Mouse (Mus musculus) embryonic facial prominence, embryonic 10.5 days (tissue): ENCODE data around the gene 1500009C09Rik. TPM values are rescaled to one million over a fixed set of nuclear protein-coding genes. Genes with fewer than 3 reads are reported as not detected.

ENCODE experiments used
- DNase-seq: peaks from one replicate; pipeline ENCODE4 v3.0.0-alpha.2; 2017; ENCODE audit warnings: low spot score
- H3K27ac ChIP-seq: fragments of 300-500 bp; sonication (generic); replicated peaks from 2 replicates; pipeline ENCODE4 v1.5.1; 2016; ENCODE audit warnings: mild to moderate bottlenecking
- H3K27me3 ChIP-seq: fragments of 300-500 bp; sonication (generic); replicated peaks from 2 replicates; pipeline ENCODE4 v1.6.1; 2016; ENCODE audit warnings: low read depth, mild to moderate bottlenecking; ENCODE audit not compliant: poor library complexity, severe bottlenecking
- H3K36me3 ChIP-seq: fragments of 300-500 bp; sonication (generic); replicated peaks from 2 replicates; pipeline ENCODE4 v1.6.1; 2016; ENCODE audit warnings: mild to moderate bottlenecking, moderate library complexity
- H3K4me1 ChIP-seq: fragments of 300-500 bp; sonication (generic); 2 replicates; pipeline ENCODE4 v1.6.1; 2016
- H3K4me3 ChIP-seq: fragments of 300-500 bp; sonication (generic); 2 replicates; pipeline ENCODE4 v1.5.1; 2016; ENCODE audit warnings: mild to moderate bottlenecking, moderate library complexity
- H3K9me3 ChIP-seq: fragments of 300-500 bp; sonication (generic); 2 replicates; pipeline ENCODE4 v1.6.1; 2016; ENCODE audit warnings: mild to moderate bottlenecking
- WGBS: fragments of 180-500 bp; shearing (Covaris S2); methylation state at CpG from one replicate; pipeline ENCODE4 v1.1.7; 2016; 5-methylcytosine and 5-hydroxymethylcytosine counted together
- polyA plus RNA-seq: library from polyadenylated mRNA; unstranded; fragments of >200 nt; fragmentation: Nextera tagmentation; extraction: Ambion mirVana; gene quantifications from 2 replicates; pipeline ENCODE4 v1.2.1, GENCODE M21; 2016

Gene 1500009C09Rik
- polyA plus RNA-seq, 1 experiment from 2014 or later: not detected

GRCm38 (mm10) chr15:82211911-82212751, 40.1 kb upstream of the 1500009C09Rik start:
- peaks cover 62% of the 10 kb centered on the region for H3K4me1 ChIP-seq
- H3K27me3 ChIP-seq: peaks cover 100% of the 10 kb centered on the region
- no peaks in the 10 kb centered on the region for H3K9me3 ChIP-seq
- H3K27ac ChIP-seq: peak overlapping the region; percentile 55; the same call in 1 of the 2 replicates
- WGBS: under 1% methylated on average over 112 of the region's 112 CpGs
- H3K4me3 ChIP-seq: peak overlapping the region; percentile 61
- peaks cover 3% of the 10 kb centered on the region; the same call in 1 of the 2 replicates for H3K36me3 ChIP-seq
- peak; percentile 67 for DNase-seq

- peak within 1 kb of the TSS; percentile 61 for H3K4me3 ChIP-seq
- no peaks in the 10 kb centered on the region for H3K9me3 ChIP-seq
- H3K27me3 ChIP-seq: peaks cover 98% of the 10 kb centered on the region
- H3K36me3 ChIP-seq: no peaks in the 10 kb centered on the region
- peak within 1 kb of the TSS; percentile 55; the same call in 1 of the 2 replicates for H3K27ac ChIP-seq
- peak; percentile 65 for DNase-seq
- WGBS: under 1% methylated on average over 34 of the region's 34 CpGs
- H3K4me1 ChIP-seq: peaks cover 59% of the 10 kb centered on the region
Measured at GRCm38 (mm10) chr15:82212752-82213063, 39.5 kb upstream of the 1500009C09Rik start, which contains the start of gene Shisa8. Gene Shisa8, minus strand, starts transcription at chr15:82212815.

GRCm38 (mm10) chr15:82213222-82213621, 39.0 kb upstream of the 1500009C09Rik start:
- Histone ChIP-seq H3K36me3 (no peaks in the 10 kb centered on the region), H3K4me1 (peaks cover 59% of the 10 kb centered on the region), H3K4me3 (peak overlapping the region; percentile 61), H3K27ac (no peak overlapping the region), H3K9me3 (no peaks in the 10 kb centered on the region), H3K27me3 (peaks cover 97% of the 10 kb centered on the region)
- no peak for DNase-seq
- 6% methylated on average over 4 of the region's 4 CpGs for WGBS

- Histone ChIP-seq H3K4me3 (no peak overlapping the region), H3K27ac (no peak overlapping the region), H3K36me3 (no peaks in the 10 kb centered on the region), H3K4me1 (peaks cover 67% of the 10 kb centered on the region), H3K27me3 (peaks cover 89% of the 10 kb centered on the region), H3K9me3 (no peaks in the 10 kb centered on the region)
- WGBS: 40% methylated on average over 11 of the region's 11 CpGs
- no peak for DNase-seq
Measured at GRCm38 (mm10) chr15:82215332-82216046, 36.7 kb upstream of the 1500009C09Rik start.

- no peak for DNase-seq
- Histone ChIP-seq H3K4me1 (peaks cover 66% of the 10 kb centered on the region), H3K27me3 (peaks cover 89% of the 10 kb centered on the region), H3K9me3 (no peaks in the 10 kb centered on the region), H3K36me3 (no peaks in the 10 kb centered on the region), H3K4me3 (no peak overlapping the region), H3K27ac (no peak overlapping the region)
- WGBS: 43% methylated on average over 20 of the region's 20 CpGs
Measured at GRCm38 (mm10) chr15:82216142-82216827, 35.9 kb upstream of the 1500009C09Rik start.

GRCm38 (mm10) chr15:82217039-82217438, 35.2 kb upstream of the 1500009C09Rik start:
- H3K9me3 ChIP-seq: no peaks in the 10 kb centered on the region
- peaks cover 59% of the 10 kb centered on the region for H3K4me1 ChIP-seq
- H3K36me3 ChIP-seq: no peaks in the 10 kb centered on the region
- no peak overlapping the region; the same call in 1 of the 2 replicates for H3K27ac ChIP-seq
- H3K4me3 ChIP-seq: no peak overlapping the region
- DNase-seq: peak; percentile 34
- peaks cover 87% of the 10 kb centered on the region for H3K27me3 ChIP-seq
- WGBS: 10% methylated on average over 7 of the region's 7 CpGs

- WGBS: 18% methylated on average over 9 of the region's 9 CpGs
- Histone ChIP-seq H3K27me3 (peaks cover 87% of the 10 kb centered on the region), H3K9me3 (no peaks in the 10 kb centered on the region), H3K27ac (no peak overlapping the region), H3K4me1 (peaks cover 50% of the 10 kb centered on the region), H3K36me3 (no peaks in the 10 kb centered on the region), H3K4me3 (no peak overlapping the region)
- peak; percentile 15 for DNase-seq
Measured at GRCm38 (mm10) chr15:82217980-82218379, 34.2 kb upstream of the 1500009C09Rik start.

GRCm38 (mm10) chr15:82218778-82219666, 33.2 kb upstream of the 1500009C09Rik start:
- H3K27me3 ChIP-seq: peaks cover 87% of the 10 kb centered on the region
- H3K36me3 ChIP-seq: no peaks in the 10 kb centered on the region
- no peak overlapping the region for H3K27ac ChIP-seq
- DNase-seq: no peak
- no peaks in the 10 kb centered on the region for H3K9me3 ChIP-seq
- WGBS: 74% methylated on average over 26 of the region's 26 CpGs
- H3K4me3 ChIP-seq: no peak overlapping the region
- peaks cover 56% of the 10 kb centered on the region for H3K4me1 ChIP-seq

- no peak overlapping the region for H3K4me3 ChIP-seq
- no peak for DNase-seq
- H3K4me1 ChIP-seq: peaks cover 65% of the 10 kb centered on the region
- no peaks in the 10 kb centered on the region for H3K9me3 ChIP-seq
- peaks cover 87% of the 10 kb centered on the region for H3K27me3 ChIP-seq
- 58% methylated on average over 12 of the region's 12 CpGs for WGBS
- no peak overlapping the region for H3K27ac ChIP-seq
- H3K36me3 ChIP-seq: no peaks in the 10 kb centered on the region
Measured at GRCm38 (mm10) chr15:82220003-82220675, 32.1 kb upstream of the 1500009C09Rik start.

GRCm38 (mm10) chr15:82221104-82221860, 30.9 kb upstream of the 1500009C09Rik start:
- 51% methylated on average over 14 of the region's 14 CpGs for WGBS
- Histone ChIP-seq H3K9me3 (no peaks in the 10 kb centered on the region), H3K27ac (no peak overlapping the region), H3K4me3 (no peak overlapping the region), H3K4me1 (peaks cover 57% of the 10 kb centered on the region), H3K36me3 (no peaks in the 10 kb centered on the region), H3K27me3 (peaks cover 87% of the 10 kb centered on the region)
- DNase-seq: peak; percentile 11

GRCm38 (mm10) chr15:82223251-82223650, 28.9 kb upstream of the 1500009C09Rik start:
- H3K36me3 ChIP-seq: no peaks in the 10 kb centered on the region
- 45% methylated on average over 7 of the region's 7 CpGs for WGBS
- peak overlapping the region; percentile 54 for H3K4me3 ChIP-seq
- H3K9me3 ChIP-seq: no peaks in the 10 kb centered on the region
- H3K27ac ChIP-seq: no peak overlapping the region
- H3K27me3 ChIP-seq: peaks cover 74% of the 10 kb centered on the region
- no peak for DNase-seq
- peaks cover 42% of the 10 kb centered on the region for H3K4me1 ChIP-seq
